Mouse (Mus musculus) kidney, embryonic 14.5 days (tissue): ENCODE data around the gene Klhl18. TPM values are rescaled to one million over a fixed set of nuclear protein-coding genes. Genes with fewer than 3 reads are reported as not detected.

Experiments used
- ATAC-seq: fragments of 200-750 bp; cut with Nextera tagmentation; 2 replicates; pipeline ENCODE4 v1.8.0; 2017; ENCODE audit warnings: moderate number of reproducible peaks, mild to moderate bottlenecking, moderate TSS enrichment, moderate library complexity; ENCODE audit not compliant: low FRiP score, low TSS enrichment
- H3K27ac ChIP-seq: fragments of 300-500 bp; sonication (generic); 2 replicates; pipeline ENCODE4 v1.5.1; 2014; ENCODE audit warnings: low read depth, mild to moderate bottlenecking, low read length, moderate library complexity, mixed read lengths
- H3K27me3 ChIP-seq: fragments of 300-500 bp; sonication (generic); 2 replicates; pipeline ENCODE4 v1.6.1; 2014; ENCODE audit warnings: mild to moderate bottlenecking, low read length; ENCODE audit not compliant: control insufficient read depth, insufficient read depth
- H3K36me3 ChIP-seq: fragments of 300-500 bp; sonication (generic); 2 replicates; pipeline ENCODE4 v1.6.1; 2014; ENCODE audit warnings: low read length, mixed read lengths; ENCODE audit not compliant: control insufficient read depth, insufficient read depth
- H3K4me1 ChIP-seq: fragments of 300-500 bp; sonication (generic); 2 replicates; pipeline ENCODE4 v1.6.1; 2014; ENCODE audit warnings: low read length, mixed read lengths; ENCODE audit not compliant: control insufficient read depth, insufficient read depth
- H3K4me2 ChIP-seq: fragments of 300-500 bp; sonication (generic); replicated peaks from 2 replicates; pipeline ENCODE4 v1.6.1; 2014; ENCODE audit warnings: low read depth, mild to moderate bottlenecking, low read length
- H3K4me3 ChIP-seq: fragments of 300-500 bp; sonication (generic); 2 replicates; pipeline ENCODE4 v1.5.1; 2014; ENCODE audit warnings: mild to moderate bottlenecking, low read length
- H3K9ac ChIP-seq: fragments of 300-500 bp; sonication (generic); 2 replicates; pipeline ENCODE4 v1.6.1; 2014; ENCODE audit warnings: low read depth, mild to moderate bottlenecking, low read length, moderate library complexity
- H3K9me3 ChIP-seq: fragments of 300-500 bp; sonication (generic); 2 replicates; pipeline ENCODE4 v1.6.1; 2016; ENCODE audit warnings: low read length; ENCODE audit not compliant: control insufficient read depth
- WGBS: fragments of 180-500 bp; shearing (Covaris S2); extraction: QIAGEN DNeasy Blood & Tissue Kit; methylation state at CpG from one replicate; pipeline ENCODE4 v1.1.7; 2014; 5-methylcytosine and 5-hydroxymethylcytosine counted together
- polyA plus RNA-seq: library from polyadenylated mRNA; unstranded; fragments of >200 nt; fragmentation: Nextera tagmentation; extraction: Ambion mirVana; gene quantifications from 2 replicates; pipeline ENCODE4 v1.2.1, GENCODE M21; 2014

The Klhl18 gene
- polyA plus RNA-seq, 1 experiment from 2014 or later, result 10.5 TPM

GRCm38 (mm10) chr9:110462321-110462720 lies 14.2 kb downstream of the Klhl18 start:
- Histone ChIP-seq H3K4me3 (no peak overlapping the region), H3K27me3 (no peaks in the 10 kb centered on the region), H3K9ac (no peak overlapping the region), H3K27ac (no peak overlapping the region), H3K36me3 (no peaks in the 10 kb centered on the region), H3K9me3 (no peaks in the 10 kb centered on the region), H3K4me1 (no peaks in the 10 kb centered on the region), H3K4me2 (no peak overlapping the region)
- ATAC-seq, result no peak
- WGBS, result 82% methylated on average over 7 of the region's 7 CpGs

DNA sequence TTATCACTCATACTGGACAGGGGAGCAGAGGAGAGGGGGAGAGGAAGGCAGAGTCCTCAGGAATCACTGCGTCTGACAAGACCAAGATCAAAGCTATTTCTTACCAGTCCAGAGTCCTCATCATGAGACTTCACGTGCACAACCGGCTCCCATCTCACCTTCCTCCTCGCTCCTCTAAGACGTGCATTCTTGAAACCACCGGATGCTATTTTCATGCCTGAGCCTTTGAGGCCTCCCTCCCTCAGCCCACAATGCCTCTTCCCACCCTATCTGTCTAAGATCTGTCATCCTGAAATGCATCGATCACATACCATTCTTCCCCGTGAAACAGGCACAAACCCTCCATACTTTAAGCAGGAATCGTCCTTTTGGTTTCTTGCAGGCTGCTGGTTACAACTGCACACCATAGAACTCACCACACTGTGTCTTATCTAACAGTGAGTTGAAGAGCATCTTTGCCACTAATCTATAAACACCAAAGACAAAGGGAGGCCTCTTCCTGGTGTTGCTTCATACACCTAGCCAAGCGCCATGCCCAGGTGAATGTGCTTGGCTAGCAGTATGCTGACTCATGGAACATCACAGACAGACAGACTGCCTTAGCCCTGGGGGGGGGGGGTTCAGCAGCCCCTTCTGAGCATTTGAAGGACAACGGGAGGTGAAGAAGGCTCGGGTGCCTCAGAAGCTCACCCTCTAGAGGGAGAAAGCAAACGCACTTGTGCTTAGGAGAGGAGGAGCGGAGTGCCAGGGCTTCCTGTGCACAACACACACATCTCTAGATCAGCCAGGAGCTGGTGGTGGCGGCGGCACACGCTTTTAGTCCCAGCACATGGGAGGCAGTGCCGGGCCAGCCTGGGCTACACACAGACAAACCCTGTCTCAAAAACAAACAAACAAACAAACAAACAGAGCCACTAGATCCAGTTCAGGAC lies 15.3 kb downstream of the Klhl18 start:
- no peak for ATAC-seq
- H3K4me1 ChIP-seq, result no peaks in the 10 kb centered on the region
- H3K4me3 ChIP-seq, result no peak overlapping the region
- H3K9me3 ChIP-seq, result no peaks in the 10 kb centered on the region
- 88% methylated on average over 18 of the region's 18 CpGs for WGBS
- H3K9ac ChIP-seq, result no peak overlapping the region
- H3K4me2 ChIP-seq, result no peak overlapping the region
- H3K27me3 ChIP-seq, result no peaks in the 10 kb centered on the region
- no peaks in the 10 kb centered on the region for H3K36me3 ChIP-seq
- no peak overlapping the region for H3K27ac ChIP-seq

- no peak overlapping the region for H3K9ac ChIP-seq
- no peak for ATAC-seq
- H3K27ac ChIP-seq, result no peak overlapping the region
- H3K36me3 ChIP-seq, result peaks cover 3% of the 10 kb centered on the region; the same call in 1 of the 2 replicates
- no peaks in the 10 kb centered on the region for H3K27me3 ChIP-seq
- H3K4me1 ChIP-seq, result no peaks in the 10 kb centered on the region
- no peak overlapping the region for H3K4me3 ChIP-seq
- H3K9me3 ChIP-seq, result no peaks in the 10 kb centered on the region
- WGBS, result 44% methylated on average over 2 of the region's 2 CpGs
- H3K4me2 ChIP-seq, result no peak overlapping the region
Observed at GRCm38 (mm10) chr9:110459145-110459727, 17.3 kb downstream of the Klhl18 start.

DNA sequence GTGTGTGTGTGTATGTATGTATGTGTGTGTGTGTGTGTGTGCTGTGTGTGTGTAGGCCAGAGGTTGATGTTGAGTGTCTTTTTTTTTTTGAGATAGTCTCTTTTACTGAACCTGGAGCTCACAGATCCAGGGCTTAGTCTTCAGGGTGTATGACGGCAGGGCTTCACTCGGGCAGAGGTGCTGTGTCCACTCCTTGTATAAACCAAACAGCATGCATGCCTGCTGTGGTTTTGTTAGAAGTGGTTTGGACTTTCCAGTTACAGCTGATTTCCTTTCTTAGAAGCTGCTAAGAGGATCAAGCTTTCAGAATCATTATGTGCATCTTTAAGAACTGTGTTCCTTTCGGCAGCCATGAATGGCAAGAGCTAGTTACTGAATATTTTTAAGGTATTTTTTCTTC lies 18.6 kb downstream of the Klhl18 start:
- 86% methylated on average over 3 of the region's 3 CpGs for WGBS
- ATAC-seq, result no peak
- no peaks in the 10 kb centered on the region for H3K27me3 ChIP-seq
- no peak overlapping the region for H3K27ac ChIP-seq
- no peak overlapping the region for H3K4me2 ChIP-seq
- no peak overlapping the region for H3K9ac ChIP-seq
- H3K4me3 ChIP-seq, result no peak overlapping the region
- H3K9me3 ChIP-seq, result no peaks in the 10 kb centered on the region
- H3K4me1 ChIP-seq, result no peaks in the 10 kb centered on the region
- H3K36me3 ChIP-seq, result peaks cover 3% of the 10 kb centered on the region; the same call in 1 of the 2 replicates

- no peak overlapping the region for H3K4me2 ChIP-seq
- no peaks in the 10 kb centered on the region for H3K4me1 ChIP-seq
- no peak overlapping the region for H3K4me3 ChIP-seq
- H3K36me3 ChIP-seq, result peaks cover 9% of the 10 kb centered on the region; the same call in 1 of the 2 replicates
- no peak overlapping the region for H3K27ac ChIP-seq
- WGBS, result 80% methylated on average over 3 of the region's 3 CpGs
- ATAC-seq, result no peak
- H3K9ac ChIP-seq, result no peak overlapping the region
- no peaks in the 10 kb centered on the region for H3K9me3 ChIP-seq
- no peaks in the 10 kb centered on the region for H3K27me3 ChIP-seq
Observed at GRCm38 (mm10) chr9:110452523-110452922, 24.0 kb downstream of the Klhl18 start.

DNA sequence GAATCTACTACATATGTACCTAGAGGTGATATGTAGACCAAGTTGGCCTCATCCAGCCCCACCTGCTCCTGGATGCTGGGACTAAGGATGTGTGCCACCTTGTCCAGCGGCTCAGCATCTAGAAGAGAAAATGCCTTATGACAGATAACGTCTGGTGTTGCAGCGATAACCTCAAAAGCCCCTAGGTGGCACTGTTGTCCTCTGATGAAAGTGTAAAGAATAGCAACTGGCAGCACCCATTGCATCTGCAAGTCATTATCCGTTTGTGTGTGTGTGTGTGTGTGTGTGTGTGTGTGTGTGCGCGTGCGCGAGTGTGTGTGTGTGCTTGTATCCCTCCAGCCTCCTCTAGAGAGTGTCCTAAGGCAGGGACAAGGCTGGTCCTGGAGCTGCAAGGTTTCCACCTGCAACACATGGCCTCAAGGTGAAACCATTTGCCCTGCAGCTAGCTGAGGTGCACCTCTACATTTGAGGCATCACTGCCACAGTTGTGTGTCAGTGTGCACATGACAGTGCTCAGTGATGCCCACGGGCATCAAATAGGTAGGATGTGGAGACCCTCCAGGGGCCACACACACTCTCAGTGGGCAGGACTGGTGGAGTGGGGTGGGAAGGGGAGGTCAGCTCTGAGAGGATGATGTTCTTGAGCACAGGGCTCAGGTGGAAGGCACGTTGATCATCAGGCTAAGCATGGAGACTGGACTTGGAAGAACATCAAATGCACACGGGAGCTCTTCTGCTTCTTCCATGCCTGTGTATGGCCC lies 27.5 kb downstream of the Klhl18 start:
- 27% methylated on average over 11 of the region's 11 CpGs for WGBS
- Histone ChIP-seq H3K9ac (no peak overlapping the region), H3K27ac (no peak overlapping the region), H3K9me3 (no peaks in the 10 kb centered on the region), H3K4me2 (no peak overlapping the region), H3K36me3 (peaks cover 6% of the 10 kb centered on the region; the same call in 1 of the 2 replicates), H3K4me3 (no peak overlapping the region), H3K27me3 (no peaks in the 10 kb centered on the region), H3K4me1 (no peaks in the 10 kb centered on the region)
- peak; percentile 81 for ATAC-seq

GRCm38 (mm10) chr9:110448356-110448755 lies 28.1 kb downstream of the Klhl18 start:
- ATAC-seq, result 0 out of 2 replicates have a peak, but pooled peaks have one; percentile 16
- no peak overlapping the region for H3K9ac ChIP-seq
- 90% methylated on average over 15 of the region's 15 CpGs for WGBS

GRCm38 (mm10) chr9:110440559-110440958 lies 35.9 kb downstream of the Klhl18 start:
- Histone ChIP-seq H3K36me3 (peaks cover 17% of the 10 kb centered on the region; the same call in 1 of the 2 replicates), H3K4me2 (no peak overlapping the region), H3K4me3 (no peak overlapping the region), H3K9me3 (no peaks in the 10 kb centered on the region), H3K27ac (no peak overlapping the region), H3K4me1 (no peaks in the 10 kb centered on the region), H3K27me3 (no peaks in the 10 kb centered on the region), H3K9ac (no peak overlapping the region)
- WGBS, result 94% methylated on average over 6 of the region's 6 CpGs
- ATAC-seq, result no peak

More at GRCm38 (mm10) chr9:110448356-110448755, 28.1 kb downstream of the Klhl18 start:
- Histone ChIP-seq H3K4me3 (no peak overlapping the region), H3K36me3 (peaks cover 6% of the 10 kb centered on the region; the same call in 1 of the 2 replicates), H3K4me1 (no peaks in the 10 kb centered on the region), H3K27ac (no peak overlapping the region), H3K27me3 (no peaks in the 10 kb centered on the region), H3K9me3 (no peaks in the 10 kb centered on the region), H3K4me2 (no peak overlapping the region)
